Mouse (Mus musculus) CH12.LX (cell line): Measurements from ENCODE around the gene Wars2. TPM values are rescaled to one million over a fixed set of nuclear protein-coding genes. Genes with fewer than 3 reads are reported as not detected.

Source experiments
- DNase-seq: peaks from one replicate; pipeline ENCODE4 v3.0.0-alpha.2; 2013; ENCODE audit errors: extremely low read depth
- H3K27ac ChIP-seq: 2 replicates; pipeline ENCODE4 v1.5.1; 2012; ENCODE audit warnings: low read depth, mild to moderate bottlenecking, control low read depth, moderate library complexity; ENCODE audit not compliant: insufficient read depth
- H3K27me3 ChIP-seq: replicated peaks from 2 replicates; pipeline ENCODE3; 2012; ENCODE audit warnings: inconsistent platforms
- H3K36me3 ChIP-seq, 2 experiments: replicated peaks in 1 of 2; 2 replicates each; pipeline versions ENCODE3 to v1.6.1; 2012; ENCODE audit warnings: inconsistent platforms in 1 of 2, low read length in 1 of 2, mild to moderate bottlenecking in 1 of 2, mixed read lengths in 1 of 2, moderate library complexity in 1 of 2; ENCODE audit not compliant: control insufficient read depth in 1 of 2, insufficient read depth in 1 of 2
- H3K4me1 ChIP-seq, 2 experiments: 2 replicates each; pipeline ENCODE4 v1.6.1; 2012; ENCODE audit warnings: inconsistent platforms in 1 of 2, moderate library complexity in 1 of 2; ENCODE audit not compliant: insufficient read depth in 2 of 2, control insufficient read depth in 1 of 2
- H3K4me2 ChIP-seq: 2 replicates; pipeline ENCODE4 v1.6.1; 2012; ENCODE audit warnings: low read depth, mild to moderate bottlenecking, control low read depth; ENCODE audit not compliant: poor library complexity, insufficient read depth, severe bottlenecking
- H3K4me3 ChIP-seq, 3 experiments: fragments of 150-350 bp in 1 of 3; sonication (generic) in 1 of 3; replicated peaks in 1 of 3; 2 replicates each; pipeline versions ENCODE3 to v1.5.1; 2011 to 2012; ENCODE audit warnings: low read depth in 2 of 3, low read length in 2 of 3, mild to moderate bottlenecking in 2 of 3, moderate library complexity in 2 of 3, control low read depth in 1 of 3, improper control_type of control experiment in 1 of 3, inconsistent platforms in 1 of 3, mixed read lengths in 1 of 3; ENCODE audit not compliant: poor library complexity in 1 of 3
- H3K79me2 ChIP-seq: replicated peaks from 2 replicates; pipeline ENCODE4 v1.6.1; 2012; ENCODE audit warnings: mild to moderate bottlenecking, moderate library complexity; ENCODE audit not compliant: control insufficient read depth, poor library complexity, insufficient read depth, severe bottlenecking; ENCODE audit errors: extremely low read depth
- H3K9ac ChIP-seq: 2 replicates; pipeline ENCODE4 v1.6.1; 2012; ENCODE audit warnings: low read depth, mild to moderate bottlenecking, control low read depth, moderate library complexity; ENCODE audit not compliant: insufficient read depth
- H3K9me3 ChIP-seq: replicated peaks from 2 replicates; pipeline ENCODE3; 2012; ENCODE audit warnings: low read length, inconsistent platforms, mixed read lengths
- CHD1 ChIP-seq: IDR thresholded peaks from 2 replicates; pipeline ENCODE4 v1.6.1; 2012; ENCODE audit warnings: low read depth, low read length, improper control_type of control experiment, inconsistent platforms
- CHD2 ChIP-seq: IDR thresholded peaks from 2 replicates; pipeline ENCODE4 v1.6.1; 2011; ENCODE audit warnings: low read length, improper control_type of control experiment
- E2F4 ChIP-seq: IDR thresholded peaks from 2 replicates; pipeline ENCODE4 v1.6.1; 2011; ENCODE audit warnings: low read depth, low read length, improper control_type of control experiment; ENCODE audit not compliant: insufficient replicate concordance
- ETS1 ChIP-seq: conservative IDR thresholded peaks from 2 replicates; pipeline ENCODE4 v1.6.1; 2012; ENCODE audit warnings: low read depth, mild to moderate bottlenecking, inconsistent platforms, low read length, improper control_type of control experiment, moderate library complexity
- GABPA ChIP-seq: IDR thresholded peaks from 2 replicates; pipeline ENCODE4 v1.6.1; 2012; ENCODE audit warnings: low read depth, low read length, improper control_type of control experiment, inconsistent platforms; ENCODE audit not compliant: insufficient replicate concordance
- HCFC1 ChIP-seq: IDR thresholded peaks from 2 replicates; pipeline ENCODE4 v1.6.1; 2012; ENCODE audit warnings: low read depth, mild to moderate bottlenecking, inconsistent platforms, low read length, improper control_type of control experiment
- IRF4 ChIP-seq: IDR thresholded peaks from 2 replicates; pipeline ENCODE4 v1.6.1; 2014; ENCODE audit warnings: low read depth, mild to moderate bottlenecking, inconsistent platforms, low read length, improper control_type of control experiment
- JUN ChIP-seq: IDR thresholded peaks from 2 replicates; pipeline ENCODE4 v1.6.1; 2011; ENCODE audit warnings: low read depth, mild to moderate bottlenecking, low read length, improper control_type of control experiment, moderate library complexity; ENCODE audit not compliant: insufficient read depth
- MAFK ChIP-seq: IDR thresholded peaks from 2 replicates; pipeline ENCODE4 v1.6.1; 2011; ENCODE audit warnings: low read length, improper control_type of control experiment; ENCODE audit not compliant: insufficient replicate concordance
- MAZ ChIP-seq: IDR thresholded peaks from 2 replicates; pipeline ENCODE4 v1.6.1; 2012; ENCODE audit warnings: low read depth, mild to moderate bottlenecking, inconsistent platforms, low read length, improper control_type of control experiment, moderate library complexity
- MEF2A ChIP-seq: IDR thresholded peaks from 2 replicates; pipeline ENCODE4 v1.6.1; 2014; ENCODE audit warnings: low read depth, mild to moderate bottlenecking, inconsistent platforms, low read length, improper control_type of control experiment, borderline replicate concordance
- MXI1 ChIP-seq: IDR thresholded peaks from 2 replicates; pipeline ENCODE4 v1.6.1; 2011; ENCODE audit warnings: mild to moderate bottlenecking, low read depth, low read length, improper control_type of control experiment
- MYC ChIP-seq: IDR thresholded peaks from 2 replicates; pipeline ENCODE4 v1.6.1; 2011; ENCODE audit warnings: low read depth, mild to moderate bottlenecking, improper control_type of control experiment, low read length
- NELFE ChIP-seq: IDR thresholded peaks from 2 replicates; pipeline ENCODE4 v1.6.1; 2011; ENCODE audit warnings: low read depth, low read length, improper control_type of control experiment
- NRF1 ChIP-seq: IDR thresholded peaks from 2 replicates; pipeline ENCODE4 v1.6.1; 2014; ENCODE audit warnings: low read depth, mild to moderate bottlenecking, inconsistent platforms, low read length, improper control_type of control experiment, moderate library complexity
- PAX5 ChIP-seq: IDR thresholded peaks from 2 replicates; pipeline ENCODE4 v1.6.1; 2012; ENCODE audit warnings: low read length, inconsistent platforms, mixed read lengths
- POLR2AphosphoS2 ChIP-seq: IDR thresholded peaks from 2 replicates; pipeline ENCODE4 v1.6.1; 2011; ENCODE audit warnings: low read depth, low read length, improper control_type of control experiment
- RCOR1 ChIP-seq: conservative IDR thresholded peaks from 2 replicates; pipeline ENCODE4 v1.6.1; 2012; ENCODE audit warnings: low read depth, mild to moderate bottlenecking, inconsistent platforms, low read length, improper control_type of control experiment
- SIN3A ChIP-seq: IDR thresholded peaks from 2 replicates; pipeline ENCODE4 v1.6.1; 2012; ENCODE audit warnings: low read length, improper control_type of control experiment, inconsistent platforms
- SMC3 ChIP-seq: IDR thresholded peaks from 2 replicates; pipeline ENCODE4 v1.6.1; 2011; ENCODE audit warnings: low read depth, low read length, improper control_type of control experiment
- TCF12 ChIP-seq: IDR thresholded peaks from 2 replicates; pipeline ENCODE4 v1.6.1; 2014; ENCODE audit warnings: low read depth, mild to moderate bottlenecking, inconsistent platforms, low read length, improper control_type of control experiment
- UBTF ChIP-seq: IDR thresholded peaks from 2 replicates; pipeline ENCODE4 v1.6.1; 2012; ENCODE audit warnings: low read depth, mild to moderate bottlenecking, inconsistent platforms, low read length, improper control_type of control experiment, moderate library complexity
- USF1 ChIP-seq: IDR thresholded peaks from 2 replicates; pipeline ENCODE4 v1.6.1; 2014; ENCODE audit warnings: low read depth, mild to moderate bottlenecking, inconsistent platforms, low read length, improper control_type of control experiment
- ZC3H11A ChIP-seq: IDR thresholded peaks from 2 replicates; pipeline ENCODE4 v1.6.1; 2012; ENCODE audit warnings: low read depth, mild to moderate bottlenecking, inconsistent platforms, low read length, improper control_type of control experiment
- ZKSCAN1 ChIP-seq: IDR thresholded peaks from 2 replicates; pipeline ENCODE4 v1.6.1; 2012; ENCODE audit warnings: low read depth, inconsistent platforms, low read length, improper control_type of control experiment, borderline replicate concordance
- ZMIZ1 ChIP-seq: IDR thresholded peaks from 2 replicates; pipeline ENCODE4 v1.6.1; 2012; ENCODE audit warnings: low read depth, mild to moderate bottlenecking, inconsistent platforms, low read length, improper control_type of control experiment
- dilution Hi-C: fragments of 300-500 bp; cut with MboI; formaldehyde crosslinking; loops from 2 replicates; pipeline ENCODE4 v1.14.3; 2020; ENCODE audit warnings: low sequenced_read_pairs; ENCODE audit not compliant: extremely low pct_unique_long_range_greater_than_20kb, extremely low pct_ligation_motif_present
- in situ Hi-C: fragments of 300-500 bp; cut with MboI; formaldehyde crosslinking; loops from 3 replicates; pipeline ENCODE4 v1.14.3; 2019; ENCODE audit warnings: low sequenced_read_pairs, low pct_ligation_motif_present, low pct_unique_long_range_greater_than_20kb, mixed read lengths
- polyA plus RNA-seq: library from polyadenylated mRNA; unstranded; fragments of >175 nt; gene quantifications from 2 replicates; pipeline ENCODE4 v1.2.1, GENCODE M21; 2012; ENCODE audit warnings: low read depth; ENCODE audit not compliant: insufficient read length
- total RNA-seq, 2 experiments: library from RNA; depleted of rRNA; stranded (reverse); fragments of 300-350 nt in 1 of 2; fragments of >200 nt in 1 of 2; gene quantifications; 2 replicates each; pipeline ENCODE4 v1.2.3; 2012 to 2014

Gene Wars2
- total and polyA plus RNA-seq, 3 experiments, result 7.1 to 10.2 (median 8.6) TPM

DNA sequence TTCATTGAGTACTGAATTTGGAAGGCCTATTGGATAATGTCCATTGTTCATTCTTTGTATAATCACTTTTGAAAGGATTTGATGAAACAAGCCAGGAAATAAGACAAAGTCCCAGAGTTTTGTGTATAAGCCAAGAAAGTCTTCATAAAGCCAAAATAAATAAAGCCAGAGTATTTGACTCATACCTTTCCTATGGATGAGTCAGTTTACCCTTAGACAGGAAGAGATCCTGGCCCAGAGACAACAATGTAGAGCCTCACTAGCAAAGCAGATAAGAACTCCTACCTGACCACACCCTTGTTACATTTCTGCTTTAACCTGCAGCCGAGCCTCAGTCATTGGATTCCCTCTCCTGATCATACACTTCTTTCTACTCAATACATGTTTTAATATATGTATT, 47.2 kb downstream of the Wars2 start:
- in situ Hi-C loops, result no loop called here
- DNase-seq, result no peak
- H3K27ac ChIP-seq, result no peak overlapping the region
- H3K36me3 ChIP-seq, result peaks cover 0 to 33% of the 10 kb centered on the region in 2 experiments
- dilution Hi-C loops, result no loop called here
- H3K4me2 ChIP-seq, result no peak overlapping the region
- no peak overlapping the region for H3K9ac ChIP-seq
- no peak overlapping the region for H3K4me3 ChIP-seq
- no peaks in the 10 kb centered on the region for H3K9me3 ChIP-seq
- no peaks in the 10 kb centered on the region for H3K27me3 ChIP-seq
- TF ChIP-seq E2F4, result no peak
- no peak for TF ChIP-seq JUN
- no peak for TF ChIP-seq CHD1
- TF ChIP-seq POLR2AphosphoS2, result no peak
- TF ChIP-seq USF1, result no peak
- no peak for TF ChIP-seq MEF2A
- no peak for TF ChIP-seq MAFK
- TF ChIP-seq TCF12, result no peak
- no peak for TF ChIP-seq SMC3
- TF ChIP-seq ETS1, result no peak
- TF ChIP-seq ZMIZ1, result no peak
- TF ChIP-seq PAX5, result no peak
- no peak for TF ChIP-seq IRF4
- TF ChIP-seq ZKSCAN1, result no peak
- TF ChIP-seq MYC, result no peak
- TF ChIP-seq CHD2, result no peak
- no peak for TF ChIP-seq UBTF
- TF ChIP-seq GABPA, result no peak
- TF ChIP-seq SIN3A, result no peak
- H3K4me1 ChIP-seq, result no peaks in the 10 kb centered on the region
- H3K79me2 ChIP-seq, result no peaks in the 10 kb centered on the region

- dilution Hi-C loops (no loop called here), in situ Hi-C loops (no loop called here)
These were observed 52.7 kb downstream of the Wars2 start for GRCm38 (mm10) chr3:99193576-99193975.

More at GRCm38 (mm10) chr3:99193576-99193975, 52.7 kb downstream of the Wars2 start:
- no peaks in the 10 kb centered on the region for H3K27me3 ChIP-seq
- no peak overlapping the region for H3K4me3 ChIP-seq
- H3K79me2 ChIP-seq, result no peaks in the 10 kb centered on the region
- H3K9ac ChIP-seq, result no peak overlapping the region
- TF ChIP-seq MYC (no peak), NRF1 (no peak), HCFC1 (no peak), MXI1 (no peak), IRF4 (no peak), ZKSCAN1 (no peak), SIN3A (no peak), SMC3 (no peak), E2F4 (no peak), MAZ (no peak), RCOR1 (no peak), NELFE (no peak), CHD2 (no peak), ZC3H11A (no peak), CHD1 (no peak), USF1 (no peak), TCF12 (no peak)
- peaks cover 0 to 27% of the 10 kb centered on the region in 2 experiments for H3K36me3 ChIP-seq
- H3K9me3 ChIP-seq, result no peaks in the 10 kb centered on the region
- no peak overlapping the region for H3K4me2 ChIP-seq
- no peaks in the 10 kb centered on the region for H3K4me1 ChIP-seq
- H3K27ac ChIP-seq, result no peak overlapping the region
- no peak for DNase-seq
